8 mouse cellular contexts compared by ENCODE assay signal in genomic region chr6:29717952-29718521, GRCm38 (mm10). TPM values are rescaled to one million over a fixed set of nuclear protein-coding genes. Genes with fewer than 3 reads are reported as not detected.
DNase-seq lines count a peak whose midpoint lies in the region; ATAC-seq and TF ChIP-seq lines count a peak whose summit lies in the region.

No protein-coding gene starts in this region.

- no peak for TF ChIP-seq EP300 in heart, adult 2 months (IDR thresholded peaks at IDR 0.05; ENCODE audit: insufficient read depth, low read depth, low read length)

- H3K9ac ChIP-seq in heart, adult 2 months (ENCODE audit: low read depth, low read length) = no peak overlapping the region
- H3K9ac ChIP-seq in neural tube, embryonic 13.5 days = no peak overlapping the region

- H3K27ac ChIP-seq in heart, adult 2 months = no peak overlapping the region
- peak overlapping the region; percentile 19; the same call in 1 of the 2 replicates for H3K27ac ChIP-seq in neural tube, embryonic 13.5 days (replicated peaks)

- no peaks in the 10 kb centered on the region for H3K9me3 ChIP-seq in neural tube, embryonic 13.5 days

- H3K4me2 ChIP-seq in neural tube, embryonic 13.5 days = peak overlapping the region; percentile 56

- H3K79me2 ChIP-seq in heart, adult 2 months (replicated peaks; ENCODE audit: control insufficient read depth, insufficient read depth, low read length) = no peaks in the 10 kb centered on the region

- no peak for TF ChIP-seq POLR2A in heart, adult 2 months (IDR thresholded peaks at IDR 0.05; ENCODE audit: insufficient read depth, low read depth, low read length)

- H3K27me3 ChIP-seq in heart, adult 2 months (ENCODE audit: control insufficient read depth, insufficient read depth, low read length) = no peaks in the 10 kb centered on the region
- H3K27me3 ChIP-seq in neural tube, embryonic 13.5 days = peaks cover 11% of the 10 kb centered on the region

- H3K4me3 ChIP-seq in heart, adult 2 months = no peak overlapping the region
- H3K4me3 ChIP-seq in neural tube, embryonic 13.5 days = no peak overlapping the region

- no peaks in the 10 kb centered on the region for H3K36me3 ChIP-seq in heart, adult 2 months (ENCODE audit: control insufficient read depth, insufficient read depth, low read length)
- no peaks in the 10 kb centered on the region for H3K36me3 ChIP-seq in neural tube, embryonic 13.5 days

- 33% methylated on average over 14 of the region's 14 CpGs for WGBS in heart, adult 2 months
- 19% methylated on average over 14 of the region's 14 CpGs for WGBS in neural tube, embryonic 13.5 days

- no peaks in the 10 kb centered on the region for H3K4me1 ChIP-seq in heart, adult 2 months (ENCODE audit: control insufficient read depth, insufficient read depth, low read length)
- H3K4me1 ChIP-seq in neural tube, embryonic 13.5 days (replicated peaks) = peaks cover 24% of the 10 kb centered on the region

- DNase-seq in adrenal gland, postnatal 10 days = peak; percentile 72
- DNase-seq in adrenal gland, adult 18-20 months (ENCODE audit: low spot score in 2 of 2) = no peak
- DNase-seq in right cerebral cortex, postnatal 10 days (ENCODE audit: low spot score in 2 of 2) = peak; percentile 57 to 59
- DNase-seq in right cerebral cortex, postnatal 14 days = no peak
- DNase-seq in heart, adult 2 months = peak; percentile 34 to 55
- peak; percentile 62 to 69 for DNase-seq in kidney, postnatal 36 days
- DNase-seq in spleen, postnatal 36 days (ENCODE audit: low spot score in 2 of 2) = no peak

- ATAC-seq in neural tube, embryonic 13.5 days (ENCODE audit: low read depth) = peak; percentile 72

- intact Hi-C loops in heart, adult 2 months (cut with DNase I) = no loop called here

- TF ChIP-seq CTCF in heart, adult 2 months (IDR thresholded peaks at IDR 0.05) = no peak

RNA-seq across cellular contexts. Expression of gene Smo, which starts 17.3 kb away (rescaled TPM):
- total RNA-seq in adrenal gland, postnatal 10 days (2021) = 10 to 100 TPM; 47.3 to 51.7 TPM
- total RNA-seq in adrenal gland, adult 18-20 months (2021) = 10 to 100 TPM; 30.8 to 47.8 TPM
- total RNA-seq in heart, adult 2 months (2021) = 1 to 10 TPM; 8.3 to 8.5 TPM
- 12.7 and 16.4 TPM in 2 replicates for polyA plus RNA-seq in heart, adult 2 months (2012; rRNA removed)
- 16.1 and 16.4 TPM in 2 replicates for polyA plus RNA-seq in neural tube, embryonic 13.5 days (2015; fragmentation: Nextera tagmentation; extraction: Ambion mirVana)

RNA-seq across cellular contexts. Expression of gene Tspan33, which starts 24.0 kb away (rescaled TPM):
- 1 to 10 TPM; 7.3 to 8.0 TPM for total RNA-seq in adrenal gland, postnatal 10 days (2021)
- 1 to 10 TPM; 2.5 to 4.0 TPM for total RNA-seq in adrenal gland, adult 18-20 months (2021)
- 1 to 10 TPM; 2.2 to 2.5 TPM for total RNA-seq in heart, adult 2 months (2021)
- 1.8 and 2.7 TPM in 2 replicates for polyA plus RNA-seq in heart, adult 2 months (2012; rRNA removed)
- polyA plus RNA-seq in neural tube, embryonic 13.5 days (2015; fragmentation: Nextera tagmentation; extraction: Ambion mirVana) = 5.6 and 7.0 TPM in 2 replicates

RNA-seq across cellular contexts. Expression of gene Ahcyl2, which starts 49.8 kb away (rescaled TPM):
- 10 to 100 TPM; 72.1 to 79.0 TPM for total RNA-seq in adrenal gland, postnatal 10 days (2021)
- total RNA-seq in adrenal gland, adult 18-20 months (2021) = 100 to 1,000 TPM; 124 to 260 TPM
- total RNA-seq in heart, adult 2 months (2021) = 10 to 100 TPM; 14.7 to 15.6 TPM
- polyA plus RNA-seq in heart, adult 2 months (2012; rRNA removed) = 10.5 and 16.2 TPM in 2 replicates
- polyA plus RNA-seq in neural tube, embryonic 13.5 days (2015; fragmentation: Nextera tagmentation; extraction: Ambion mirVana) = 17.2 and 17.3 TPM in 2 replicates

Comparison
In these comparisons a context has a peak if more than half of its experiments do, and no peak if none do; other contexts are left out.
1. DNase-seq: peak in adrenal gland, postnatal 10 days (single experiment), right cerebral cortex, postnatal 10 days (2 of 2), heart, adult 2 months (2 of 2) and kidney, postnatal 36 days (2 of 2); none in adrenal gland, adult 18-20 months (0 of 2), right cerebral cortex, postnatal 14 days (single experiment) and spleen, postnatal 36 days (0 of 2).
2. RNA of gene Ahcyl2, which starts 49.8 kb away (total RNA-seq): 124 to 260 TPM in adrenal gland, adult 18-20 months and 72.1 to 79.0 TPM in adrenal gland, postnatal 10 days; 14.7 to 15.6 TPM in heart, adult 2 months; every median in the first group is over 4 times any median in the second.